Mouse (Mus musculus) liver, adult 2 months (tissue): ENCODE measurements around the gene Fam83b. TPM values are rescaled to one million over a fixed set of nuclear protein-coding genes. Genes with fewer than 3 reads are reported as not detected.
A peak's percentile ranks its signal among the peaks of the same experiment; 100 is the strongest.

Experiments used
- DNase-seq: peaks from one replicate; pipeline ENCODE4 v3.0.0-alpha.2; 2011; ENCODE audit warnings: low read depth, low spot score; ENCODE audit errors: extremely low read depth
- H3K27ac ChIP-seq: fragments of 200-500 bp; replicated peaks from 2 replicates; pipeline ENCODE4 v1.5.1; 2012; ENCODE audit warnings: low read depth, mild to moderate bottlenecking, control low read depth, inconsistent platforms, low read length; ENCODE audit not compliant: insufficient read depth
- H3K27me3 ChIP-seq: fragments of 200-500 bp; 2 replicates; pipeline ENCODE4 v1.6.1; 2012; ENCODE audit warnings: mild to moderate bottlenecking, moderate library complexity, low read length, inconsistent platforms; ENCODE audit not compliant: control insufficient read depth, insufficient read depth
- H3K36me3 ChIP-seq: fragments of 200-500 bp; 2 replicates; pipeline ENCODE4 v1.6.1; 2012; ENCODE audit warnings: low read length, inconsistent platforms; ENCODE audit not compliant: control insufficient read depth, insufficient read depth
- H3K4me1 ChIP-seq: fragments of 200-500 bp; 2 replicates; pipeline ENCODE4 v1.6.1; 2011; ENCODE audit warnings: low read length; ENCODE audit not compliant: control insufficient read depth, insufficient read depth
- H3K4me3 ChIP-seq: fragments of 200-500 bp; 2 replicates; pipeline ENCODE4 v1.5.1; 2011; ENCODE audit warnings: low read depth, mild to moderate bottlenecking, control low read depth, low read length, moderate library complexity; ENCODE audit not compliant: insufficient read depth
- H3K79me2 ChIP-seq: fragments of 200-500 bp; 2 replicates; pipeline ENCODE4 v1.6.1; 2012; ENCODE audit warnings: inconsistent platforms, mild to moderate bottlenecking, low read length, moderate library complexity; ENCODE audit not compliant: control insufficient read depth, insufficient read depth
- H3K9ac ChIP-seq: fragments of 200-500 bp; 2 replicates; pipeline ENCODE4 v1.6.1; 2012; ENCODE audit warnings: low read depth, mild to moderate bottlenecking, control low read depth, inconsistent platforms, low read length
- CTCF ChIP-seq: fragments of 200-500 bp; IDR thresholded peaks from 2 replicates; pipeline ENCODE4 v1.5.1; 2011; ENCODE audit warnings: low read depth, low read length, control low read depth
- POLR2A ChIP-seq: fragments of 200-500 bp; IDR thresholded peaks from 2 replicates; pipeline ENCODE4 v1.6.1; 2011; ENCODE audit warnings: low read length, control low read depth; ENCODE audit not compliant: insufficient read depth; ENCODE audit errors: extremely low read depth
- WGBS: fragments of 180-500 bp; shearing (Covaris S2); methylation state at CpG from one replicate; pipeline ENCODE4 v1.1.7; 2018; 5-methylcytosine and 5-hydroxymethylcytosine counted together
- polyA plus RNA-seq: library from polyadenylated mRNA; depleted of rRNA; stranded (reverse); fragments of >200 nt; gene quantifications from 2 replicates; pipeline ENCODE4 v1.2.3, GENCODE M21; 2012
- total RNA-seq: library from RNA; depleted of rRNA; stranded (reverse); fragments of >200 nt; gene quantifications from 2 replicates; pipeline ENCODE4 v1.2.3, GENCODE M21; 2014

Gene Fam83b
- total and polyA plus RNA-seq, 2 experiments, result under 0.01 TPM; not detected in 1

GRCm38 (mm10) chr9:76583943-76584342 lies 17.0 kb upstream of the Fam83b start:
- H3K79me2 ChIP-seq, result no peaks in the 10 kb centered on the region
- 85% methylated on average over 6 of the region's 6 CpGs for WGBS
- no peak overlapping the region for H3K9ac ChIP-seq
- no peak overlapping the region for H3K4me3 ChIP-seq
- H3K36me3 ChIP-seq, result no peaks in the 10 kb centered on the region
- no peaks in the 10 kb centered on the region for H3K4me1 ChIP-seq
- no peaks in the 10 kb centered on the region for H3K27me3 ChIP-seq
- H3K27ac ChIP-seq, result no peak overlapping the region
- no peak for DNase-seq
- TF ChIP-seq POLR2A, result no peak
- TF ChIP-seq CTCF, result no peak

- TF ChIP-seq POLR2A (no peak), CTCF (no peak)
- no peaks in the 10 kb centered on the region for H3K36me3 ChIP-seq
- no peak overlapping the region for H3K4me3 ChIP-seq
- H3K79me2 ChIP-seq, result no peaks in the 10 kb centered on the region
- DNase-seq, result no peak
- H3K4me1 ChIP-seq, result no peaks in the 10 kb centered on the region
- H3K27ac ChIP-seq, result no peak overlapping the region
- 74% methylated on average over 5 of the region's 5 CpGs for WGBS
- no peaks in the 10 kb centered on the region for H3K27me3 ChIP-seq
- H3K9ac ChIP-seq, result no peak overlapping the region
Measured at GRCm38 (mm10) chr9:76581966-76582365, 15.1 kb upstream of the Fam83b start.

GRCm38 (mm10) chr9:76567281-76567655 lies 352 bp upstream of the Fam83b start:
- H3K9ac ChIP-seq, result no peak overlapping the region
- no peaks in the 10 kb centered on the region for H3K27me3 ChIP-seq
- H3K36me3 ChIP-seq, result no peaks in the 10 kb centered on the region
- WGBS, result 3% methylated on average over 13 of the region's 13 CpGs
- H3K4me3 ChIP-seq, result peak overlapping the region; percentile 43
- no peaks in the 10 kb centered on the region for H3K79me2 ChIP-seq
- no peak for DNase-seq
- no peak overlapping the region for H3K27ac ChIP-seq
- no peak for TF ChIP-seq POLR2A
- TF ChIP-seq CTCF, result no peak
- H3K4me1 ChIP-seq, result no peaks in the 10 kb centered on the region

GRCm38 (mm10) chr9:76565656-76566055 lies 1.3 kb downstream of the Fam83b start:
- no peak for TF ChIP-seq POLR2A
- TF ChIP-seq CTCF, result no peak
- Histone ChIP-seq H3K27ac (no peak overlapping the region), H3K36me3 (no peaks in the 10 kb centered on the region), H3K27me3 (no peaks in the 10 kb centered on the region), H3K4me3 (no peak overlapping the region), H3K4me1 (no peaks in the 10 kb centered on the region), H3K9ac (no peak overlapping the region), H3K79me2 (no peaks in the 10 kb centered on the region)
- no peak for DNase-seq
- 92% methylated on average over 2 of the region's 2 CpGs for WGBS

GRCm38 (mm10) chr9:76564071-76564470 lies 2.8 kb downstream of the Fam83b start:
- H3K36me3 ChIP-seq, result no peaks in the 10 kb centered on the region
- no peak overlapping the region for H3K4me3 ChIP-seq
- no peaks in the 10 kb centered on the region for H3K27me3 ChIP-seq
- no peaks in the 10 kb centered on the region for H3K79me2 ChIP-seq
- H3K4me1 ChIP-seq, result no peaks in the 10 kb centered on the region
- no peak for TF ChIP-seq CTCF
- no peak for TF ChIP-seq POLR2A
- DNase-seq, result no peak
- H3K27ac ChIP-seq, result no peak overlapping the region
- H3K9ac ChIP-seq, result no peak overlapping the region
- WGBS, result 82% methylated on average over 1 of the region's 1 CpGs

GRCm38 (mm10) chr9:76562794-76563193 lies 4.1 kb downstream of the Fam83b start:
- Histone ChIP-seq H3K27me3 (no peaks in the 10 kb centered on the region), H3K27ac (no peak overlapping the region), H3K36me3 (no peaks in the 10 kb centered on the region), H3K79me2 (no peaks in the 10 kb centered on the region), H3K9ac (no peak overlapping the region), H3K4me1 (no peaks in the 10 kb centered on the region), H3K4me3 (no peak overlapping the region)
- 68% methylated on average over 6 of the region's 6 CpGs for WGBS
- no peak for DNase-seq
- TF ChIP-seq CTCF (no peak), POLR2A (no peak)
